Mouse (Mus musculus): Measurements from ENCODE around the gene Pcbd1.

Pcbd1 gene

DNA sequence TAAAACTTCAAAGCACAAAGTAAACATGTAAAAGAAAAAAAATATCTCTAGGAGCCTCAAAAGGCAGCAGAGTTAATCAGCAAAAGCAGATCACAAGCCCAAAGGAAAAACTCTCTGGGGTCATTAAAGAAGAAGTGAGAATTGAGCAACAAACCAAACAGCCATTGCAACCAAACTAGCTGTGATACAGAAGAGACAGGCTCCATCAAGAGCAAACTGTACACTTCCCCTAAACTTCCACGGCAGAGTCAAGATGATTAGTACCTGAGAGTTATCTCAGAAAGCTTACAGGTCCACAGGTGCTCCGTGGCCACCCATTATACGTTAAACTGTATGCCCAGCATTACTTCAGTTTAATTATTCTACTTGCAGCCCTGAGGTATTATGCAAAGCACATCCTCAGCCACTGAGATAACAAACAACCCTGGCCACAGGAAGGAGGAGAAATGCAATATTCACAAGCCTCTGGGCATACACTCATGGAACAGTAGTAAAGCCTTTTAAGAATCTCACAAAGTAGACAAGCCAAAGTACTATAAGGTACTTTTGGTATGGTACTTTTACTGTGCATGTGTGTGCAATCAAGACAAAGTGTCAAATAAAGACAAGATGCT lies 46.2 kb downstream of the Pcbd1 start:
- DNase-seq (ENCODE audit: low read depth, low spot score): peak; percentile 43
- H3K27me3 ChIP-seq (ENCODE audit: control insufficient read depth, insufficient read depth, low read length, poor library complexity, severe bottlenecking): no peaks in the 10 kb centered on the region
- no peaks in the 10 kb centered on the region for H3K36me3 ChIP-seq (ENCODE audit: control insufficient read depth, insufficient read depth, low read length, poor library complexity, severe bottlenecking)

- Histone ChIP-seq H3K27me3 (ENCODE audit: control insufficient read depth, insufficient read depth, low read length, poor library complexity, severe bottlenecking) (no peaks in the 10 kb centered on the region), H3K36me3 (ENCODE audit: control insufficient read depth, insufficient read depth, low read length, poor library complexity, severe bottlenecking) (no peaks in the 10 kb centered on the region)
- no peak for DNase-seq (ENCODE audit: low read depth, low spot score)
Observed at GRCm38 (mm10) chr10:61137567-61137966, 48.4 kb downstream of the Pcbd1 start.

DNA sequence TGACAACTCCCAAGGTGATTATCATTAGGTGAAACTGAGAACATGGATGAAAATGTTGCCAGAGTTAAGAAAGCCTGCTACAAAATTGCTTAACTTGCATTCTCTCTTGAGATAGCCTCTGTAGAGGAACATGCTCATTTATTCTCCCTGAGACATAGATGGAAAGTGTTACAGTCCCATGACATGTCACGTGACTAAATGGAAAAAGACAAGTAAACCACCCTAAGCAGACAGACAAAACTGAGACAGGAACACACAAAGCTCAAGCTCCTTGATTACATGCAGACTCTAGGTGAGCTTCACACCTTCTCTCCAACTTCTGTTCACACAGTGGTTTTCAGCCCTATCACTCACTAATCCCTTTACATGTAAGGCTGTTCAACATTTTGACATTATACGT lies 54.2 kb downstream of the Pcbd1 start:
- DNase-seq (ENCODE audit: low read depth, low spot score): peak; percentile 44
- Histone ChIP-seq H3K27me3 (ENCODE audit: control insufficient read depth, insufficient read depth, low read length, poor library complexity, severe bottlenecking) (no peaks in the 10 kb centered on the region), H3K36me3 (ENCODE audit: control insufficient read depth, insufficient read depth, low read length, poor library complexity, severe bottlenecking) (no peaks in the 10 kb centered on the region)

All from splenic B cell, adult 2 months (primary cell).